Mouse (Mus musculus): ENCODE measurements at regions not wholly inside any gene's neighbourhood (a gene's known extent, or its start where the extent isn't known, plus 50 kb on each side); places are given as distances from the start of the nearest gene placed in this dataset.

DNA sequence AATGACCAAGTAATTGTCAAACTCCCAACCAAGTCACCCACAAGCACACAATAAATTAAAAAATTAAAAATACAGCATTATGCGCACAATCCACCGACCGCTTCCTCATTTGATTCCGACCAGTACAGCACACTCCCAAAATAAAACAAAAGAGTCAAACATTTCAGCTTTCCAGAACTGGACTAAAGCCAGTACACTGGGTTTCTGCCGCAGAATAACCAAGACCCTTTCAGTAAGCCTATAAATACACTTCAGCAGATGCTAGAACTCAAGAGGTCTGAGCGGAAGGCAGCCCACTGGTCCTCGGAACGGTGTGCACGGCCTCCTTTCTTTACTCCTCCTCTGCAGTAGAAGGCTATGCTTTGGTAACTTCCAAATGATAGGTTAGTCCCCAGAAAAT lies 98.2 kb upstream of the Selenok start:
- DNase-seq (ENCODE audit: low read depth, low spot score) = peak; percentile 48

DNA sequence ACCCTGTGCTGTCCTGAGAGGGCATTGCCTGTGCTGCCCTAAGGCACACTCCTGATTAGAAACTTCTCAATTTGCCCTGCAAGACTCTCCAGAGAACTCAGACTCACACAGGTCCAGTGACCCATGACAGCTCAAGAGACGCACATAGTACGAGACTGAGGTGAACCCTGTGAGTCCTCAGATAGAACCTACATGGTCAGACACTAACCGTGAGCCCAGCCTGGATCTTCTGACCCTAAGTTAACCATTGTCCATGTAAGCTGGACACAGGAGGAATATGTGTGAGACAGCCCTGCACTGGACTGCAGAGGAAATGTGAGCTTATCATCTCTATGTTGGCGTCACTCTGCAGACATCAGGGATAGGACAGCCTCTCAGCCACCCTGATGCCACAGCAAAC lies 91.4 kb upstream of the Selenok start:
- DNase-seq (ENCODE audit: low read depth, low spot score) = no peak

GRCm38 (mm10) chr14:29877671-29878422 lies 90.3 kb upstream of the Selenok start:
- DNase-seq (ENCODE audit: low read depth, low spot score) = peak; percentile 85

GRCm38 (mm10) chr14:29878423-29878800 lies 89.7 kb upstream of the Selenok start:
- DNase-seq (ENCODE audit: low read depth, low spot score) = no peak

- no peak for DNase-seq (ENCODE audit: low read depth, low spot score)
Measured at GRCm38 (mm10) chr14:29879283-29879682, 88.8 kb upstream of the Selenok start.

GRCm38 (mm10) chr14:29882666-29883344 lies 85.3 kb upstream of the Selenok start:
- peak; percentile 82 for DNase-seq (ENCODE audit: low read depth, low spot score)

- DNase-seq (ENCODE audit: low read depth, low spot score) = peak; percentile 70
Measured at GRCm38 (mm10) chr14:29895332-29895988, 72.6 kb upstream of the Selenok start.

DNA sequence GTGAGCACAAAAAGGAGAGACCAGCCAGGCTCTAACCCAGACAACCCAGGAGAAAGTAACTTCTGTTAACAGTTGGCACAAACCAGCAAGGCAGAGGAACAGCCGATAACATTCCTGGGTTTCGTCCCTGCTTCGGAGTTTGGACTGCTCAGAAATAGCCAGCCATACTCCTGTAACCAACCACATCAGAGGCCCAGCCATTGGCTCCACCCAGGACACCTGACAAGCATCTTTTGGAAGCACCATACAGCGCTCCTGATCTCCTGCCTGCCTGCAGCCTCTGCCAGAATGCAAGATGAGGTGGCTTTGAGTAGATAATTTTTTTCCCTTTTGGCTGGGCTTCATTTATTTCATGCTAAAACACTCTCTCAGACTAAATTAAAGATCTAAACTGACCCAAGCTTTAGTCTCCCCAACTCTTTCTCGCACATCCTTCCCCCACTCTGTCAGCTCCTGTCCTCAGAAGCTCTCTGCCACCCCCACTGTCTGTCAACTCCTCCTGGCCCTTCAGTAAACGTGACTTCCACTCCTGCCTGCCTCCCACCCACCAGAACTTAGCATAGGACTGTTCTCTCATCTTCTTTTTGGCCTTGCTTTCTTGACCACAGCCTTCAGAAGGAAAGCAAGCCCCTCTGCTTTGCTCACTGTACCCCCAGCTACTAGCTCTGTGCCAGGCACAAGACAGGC lies 72.0 kb upstream of the Selenok start:
- DNase-seq (ENCODE audit: low read depth, low spot score) = peak; percentile 63

- peak; percentile 34 for DNase-seq (ENCODE audit: low read depth, low spot score)
Measured at GRCm38 (mm10) chr14:29900931-29901330, 67.2 kb upstream of the Selenok start.

GRCm38 (mm10) chr14:29903574-29903973 lies 64.5 kb upstream of the Selenok start:
- DNase-seq (ENCODE audit: low read depth, low spot score) = no peak

GRCm38 (mm10) chr14:29904856-29905255 lies 63.3 kb upstream of the Selenok start:
- DNase-seq (ENCODE audit: low read depth, low spot score) = no peak

GRCm38 (mm10) chr14:29909741-29910140 lies 58.4 kb upstream of the Selenok start:
- DNase-seq (ENCODE audit: low read depth, low spot score) = peak; percentile 66

Data from brain, adult 2 months (tissue).